In the genomic region with DNA sequence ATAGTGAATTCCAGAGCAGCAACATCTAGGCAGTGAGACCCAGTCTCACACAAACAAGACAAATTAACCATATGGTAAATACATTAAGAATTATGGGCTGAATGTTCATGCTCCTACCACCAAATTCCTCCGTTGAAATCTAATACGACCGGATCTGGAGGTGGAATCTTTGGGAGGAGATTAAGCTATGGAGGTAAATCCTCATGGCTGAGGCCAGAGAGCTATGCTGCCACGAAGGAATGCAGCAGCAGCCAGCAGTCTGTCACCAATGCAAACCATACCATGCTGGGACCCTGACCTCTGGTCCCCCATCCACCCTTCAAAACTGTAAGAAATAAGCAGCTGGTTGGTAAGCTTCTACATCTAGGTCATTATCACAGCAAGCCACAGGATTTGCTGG, we compare ENCODE assay signal across 20 mouse cellular contexts. TPM values are rescaled to one million over a fixed set of nuclear protein-coding genes. Genes with fewer than 3 reads are reported as not detected.
DNase-seq lines count a peak whose midpoint lies in the region; ATAC-seq and TF ChIP-seq lines count a peak whose summit lies in the region.
"Had no signal": no experiment of that assay in that cellular context is flagged by ENCODE, and none has a peak within 500 bp of the region (broad histone marks: within the 10 kb centered on the region; RNA-seq: fewer than 3 reads in every experiment).

No protein-coding gene starts in this region.

- no peak for TF ChIP-seq CTCF in kidney, postnatal 0 days (IDR thresholded peaks at IDR 0.05; ENCODE audit: low read depth)

- H3K9me3 ChIP-seq in kidney, postnatal 0 days (replicated peaks; ENCODE audit: low read length) = no peaks in the 10 kb centered on the region
- H3K9me3 ChIP-seq in embryonic facial prominence, embryonic 14.5 days (ENCODE audit: control insufficient read depth, low read length) = no peaks in the 10 kb centered on the region
- no peaks in the 10 kb centered on the region for H3K9me3 ChIP-seq in stomach, embryonic 15.5 days
- H3K9me3 ChIP-seq: hindbrain, embryonic 10.5 days; lung, embryonic 15.5 days; midbrain, embryonic 10.5 days had no signal

- ATAC-seq in kidney, postnatal 0 days (replicated peaks; ENCODE audit: low FRiP score, low read depth) = no peak
- ATAC-seq in embryonic facial prominence, embryonic 14.5 days (ENCODE audit: low read depth) = peak; percentile 41; the same call in 1 of the 2 replicates
- no peak for ATAC-seq in stomach, embryonic 15.5 days (ENCODE audit: insufficient read depth, low FRiP score, low read depth)
- ATAC-seq in activated CD4-positive, CD25-positive, alpha-beta regulatory T cell, adult 4 months = no peak
- ATAC-seq: forebrain, embryonic 14.5 days had no signal

- H3K4me3 ChIP-seq in kidney, postnatal 0 days (replicated peaks; ENCODE audit: low read depth, low read length) = no peak overlapping the region
- H3K4me3 ChIP-seq in embryonic facial prominence, embryonic 14.5 days (ENCODE audit: low read depth, low read length) = no peak overlapping the region
- H3K4me3 ChIP-seq in stomach, embryonic 15.5 days (replicated peaks) = no peak overlapping the region
- H3K4me3 ChIP-seq: hindbrain, embryonic 10.5 days; left cerebral cortex, adult 2 months; lung, embryonic 15.5 days; midbrain, embryonic 10.5 days had no signal

- H3K4me2 ChIP-seq in kidney, postnatal 0 days (ENCODE audit: low read length) = no peak overlapping the region
- no peak overlapping the region for H3K4me2 ChIP-seq in embryonic facial prominence, embryonic 14.5 days (ENCODE audit: low read depth, low read length)
- no peak overlapping the region for H3K4me2 ChIP-seq in stomach, embryonic 15.5 days
- H3K4me2 ChIP-seq: lung, embryonic 15.5 days had no signal

- H3K27me3 ChIP-seq in kidney, postnatal 0 days (ENCODE audit: insufficient read depth, low read length) = no peaks in the 10 kb centered on the region
- no peaks in the 10 kb centered on the region for H3K27me3 ChIP-seq in embryonic facial prominence, embryonic 14.5 days (replicated peaks; ENCODE audit: control insufficient read depth, insufficient read depth, low read length)
- H3K27me3 ChIP-seq in stomach, embryonic 15.5 days (replicated peaks) = no peaks in the 10 kb centered on the region
- H3K27me3 ChIP-seq: lung, embryonic 15.5 days had no signal

- H3K4me1 ChIP-seq in kidney, postnatal 0 days (replicated peaks; ENCODE audit: insufficient read depth, low read length) = peaks cover 43% of the 10 kb centered on the region
- H3K4me1 ChIP-seq in embryonic facial prominence, embryonic 14.5 days (ENCODE audit: control insufficient read depth, insufficient read depth, low read length) = peaks cover 63% of the 10 kb centered on the region
- peaks cover 66% of the 10 kb centered on the region for H3K4me1 ChIP-seq in stomach, embryonic 15.5 days

- WGBS in kidney, postnatal 0 days = 16% methylated on average over 4 of the region's 4 CpGs
- 23% methylated on average over 4 of the region's 4 CpGs for WGBS in embryonic facial prominence, embryonic 14.5 days
- WGBS in stomach, embryonic 15.5 days = 23% methylated on average over 4 of the region's 4 CpGs

- DNase-seq in embryo, embryonic 10 days (ENCODE audit: low spot score) = peak; percentile 56
- no peak for DNase-seq in embryo, embryonic 11 days
- peak; percentile 60 for DNase-seq in kidney, postnatal 0 days (ENCODE audit: low spot score)
- no peak for DNase-seq in kidney, adult 9 months
- DNase-seq in embryonic facial prominence, embryonic 14.5 days (ENCODE audit: low spot score) = peak; percentile 67
- no peak for DNase-seq in right cerebral cortex, adult 2 months (ENCODE audit: low spot score in 2 of 2)
- DNase-seq: adrenal gland, postnatal 10 days; cerebellum, adult 9-11 months; kidney, postnatal 14 days; left cerebral cortex, postnatal 4 days; lung, postnatal 4 days; right cerebral cortex, postnatal 25 days had no signal

- no peak overlapping the region for H3K27ac ChIP-seq in kidney, postnatal 0 days
- peak overlapping the region; percentile 28; the same call in 1 of the 2 replicates for H3K27ac ChIP-seq in embryonic facial prominence, embryonic 14.5 days (replicated peaks; ENCODE audit: low read depth, low read length)
- H3K27ac ChIP-seq in stomach, embryonic 15.5 days = peak overlapping the region; percentile 32; the same call in 1 of the 2 replicates
- H3K27ac ChIP-seq: hindbrain, embryonic 10.5 days; left cerebral cortex, adult 2 months; liver, embryonic 14.5 days; lung, embryonic 15.5 days; midbrain, embryonic 10.5 days had no signal

- no peaks in the 10 kb centered on the region for H3K36me3 ChIP-seq in kidney, postnatal 0 days (ENCODE audit: insufficient read depth, low read length)
- H3K36me3 ChIP-seq in embryonic facial prominence, embryonic 14.5 days (ENCODE audit: control insufficient read depth, insufficient read depth, low read length) = no peaks in the 10 kb centered on the region
- H3K36me3 ChIP-seq in stomach, embryonic 15.5 days = no peaks in the 10 kb centered on the region
- H3K36me3 ChIP-seq: hindbrain, embryonic 10.5 days; lung, embryonic 15.5 days had no signal

- no peak overlapping the region for H3K9ac ChIP-seq in kidney, postnatal 0 days (ENCODE audit: low read depth, low read length)
- H3K9ac ChIP-seq in embryonic facial prominence, embryonic 14.5 days (ENCODE audit: low read depth, low read length) = no peak overlapping the region
- H3K9ac ChIP-seq in stomach, embryonic 15.5 days = no peak overlapping the region
- H3K9ac ChIP-seq: liver, embryonic 14.5 days; lung, embryonic 15.5 days had no signal

RNA-seq across cellular contexts. Expression of a gene that starts 41.9 kb away (rescaled TPM):
- 23.8 and 25.0 TPM in 2 replicates for polyA plus RNA-seq in kidney, postnatal 0 days (2015; fragmentation: Nextera tagmentation; extraction: Ambion mirVana)
- polyA plus RNA-seq in embryonic facial prominence, embryonic 14.5 days (2014; fragmentation: Nextera tagmentation; extraction: Ambion mirVana) = 42.3 and 46.3 TPM in 2 replicates
- 23.7 and 25.5 TPM in 2 replicates for polyA plus RNA-seq in stomach, embryonic 15.5 days (2015; fragmentation: Nextera tagmentation; extraction: Ambion mirVana)
- under 1 TPM; 0.40 to 0.75 TPM for polyA plus RNA-seq in activated CD4-positive, CD25-positive, alpha-beta regulatory T cell, adult 4 months (2017; shearing (Covaris generic))

Comparison
In these comparisons a context has a peak if more than half of its experiments do, and no peak if none do; other contexts are left out.
1. DNase-seq: peak in embryo, embryonic 10 days (single experiment), kidney, postnatal 0 days (single experiment) and embryonic facial prominence, embryonic 14.5 days (single experiment); none in embryo, embryonic 11 days (single experiment), kidney, adult 9 months (single experiment) and right cerebral cortex, adult 2 months (0 of 2).
2. RNA of a gene that starts 41.9 kb away (polyA plus RNA-seq): 42.3 to 46.3 TPM in embryonic facial prominence, embryonic 14.5 days, 23.8 to 25.0 TPM in kidney, postnatal 0 days and 23.7 to 25.5 TPM in stomach, embryonic 15.5 days; 0.40 to 0.75 TPM in activated CD4-positive, CD25-positive, alpha-beta regulatory T cell, adult 4 months; every median in the first group is over 10 times any median in the second.